Mouse (Mus musculus) midbrain, postnatal 0 days (tissue): ENCODE measurements around the gene Rps6ka2. TPM values are rescaled to one million over a fixed set of nuclear protein-coding genes. Genes with fewer than 3 reads are reported as not detected.

Source experiments
- ATAC-seq: fragments of 200-750 bp; cut with Nextera tagmentation; 2 replicates; pipeline ENCODE4 v1.8.0; 2017; ENCODE audit warnings: moderate number of reproducible peaks, mild to moderate bottlenecking, moderate TSS enrichment, moderate library complexity; ENCODE audit not compliant: low FRiP score
- DNase-seq: peaks from one replicate; pipeline ENCODE4 v3.0.0-alpha.2; 2015; ENCODE audit warnings: low spot score
- H3K27ac ChIP-seq: fragments of 300-500 bp; sonication (generic); 2 replicates; pipeline ENCODE4 v1.5.1; 2014; ENCODE audit warnings: low read depth, mild to moderate bottlenecking, low read length, mixed read lengths
- H3K27me3 ChIP-seq: fragments of 300-500 bp; sonication (generic); 2 replicates; pipeline ENCODE4 v1.6.1; 2014; ENCODE audit warnings: low read length, control low read depth, mixed read lengths; ENCODE audit not compliant: insufficient read depth
- H3K36me3 ChIP-seq: fragments of 300-500 bp; sonication (generic); 2 replicates; pipeline ENCODE4 v1.6.1; 2014; ENCODE audit warnings: low read length, control low read depth, mixed read lengths; ENCODE audit not compliant: insufficient read depth
- H3K4me1 ChIP-seq: fragments of 300-500 bp; sonication (generic); 2 replicates; pipeline ENCODE4 v1.6.1; 2014; ENCODE audit warnings: mild to moderate bottlenecking, control low read depth, antibody characterized with exemption, low read length, mixed read lengths; ENCODE audit not compliant: insufficient read depth
- H3K4me2 ChIP-seq: fragments of 300-500 bp; sonication (generic); 2 replicates; pipeline ENCODE4 v1.6.1; 2014; ENCODE audit warnings: low read depth, mild to moderate bottlenecking, low read length, mixed read lengths; ENCODE audit not compliant: poor library complexity, severe bottlenecking
- H3K4me3 ChIP-seq: fragments of 300-500 bp; sonication (generic); 2 replicates; pipeline ENCODE4 v1.5.1; 2014; ENCODE audit warnings: low read depth, mild to moderate bottlenecking, low read length, moderate library complexity
- H3K9ac ChIP-seq: fragments of 300-500 bp; sonication (generic); replicated peaks from 2 replicates; pipeline ENCODE4 v1.6.1; 2014; ENCODE audit warnings: mild to moderate bottlenecking, low read length, moderate library complexity, mixed read lengths; ENCODE audit not compliant: poor library complexity, severe bottlenecking
- H3K9me3 ChIP-seq: fragments of 300-500 bp; sonication (generic); 2 replicates; pipeline ENCODE4 v1.6.1; 2016; ENCODE audit warnings: low read length, control low read depth
- CTCF ChIP-seq: IDR thresholded peaks from 2 replicates; pipeline ENCODE4 v1.5.1; 2016; ENCODE audit warnings: antibody characterized with exemption, mild to moderate bottlenecking
- WGBS: fragments of 180-500 bp; shearing (Covaris S2); extraction: QIAGEN DNeasy Blood & Tissue Kit; methylation state at CpG from one replicate; pipeline ENCODE4 v1.1.7; 2014; 5-methylcytosine and 5-hydroxymethylcytosine counted together
- polyA plus RNA-seq: library from polyadenylated mRNA; unstranded; fragments of >200 nt; fragmentation: Nextera tagmentation; extraction: Ambion mirVana; gene quantifications from 2 replicates; pipeline ENCODE4 v1.2.1, GENCODE M21; 2015
- total RNA-seq: library from RNA; depleted of rRNA; stranded (reverse); fragments of >200 nt; gene quantifications from 2 replicates; pipeline ENCODE4 v1.2.3, GENCODE M21; 2014

Rps6ka2 gene
- total and polyA plus RNA-seq, 2 experiments from 2014 or later, result 16.8 to 34.2 TPM

DNA sequence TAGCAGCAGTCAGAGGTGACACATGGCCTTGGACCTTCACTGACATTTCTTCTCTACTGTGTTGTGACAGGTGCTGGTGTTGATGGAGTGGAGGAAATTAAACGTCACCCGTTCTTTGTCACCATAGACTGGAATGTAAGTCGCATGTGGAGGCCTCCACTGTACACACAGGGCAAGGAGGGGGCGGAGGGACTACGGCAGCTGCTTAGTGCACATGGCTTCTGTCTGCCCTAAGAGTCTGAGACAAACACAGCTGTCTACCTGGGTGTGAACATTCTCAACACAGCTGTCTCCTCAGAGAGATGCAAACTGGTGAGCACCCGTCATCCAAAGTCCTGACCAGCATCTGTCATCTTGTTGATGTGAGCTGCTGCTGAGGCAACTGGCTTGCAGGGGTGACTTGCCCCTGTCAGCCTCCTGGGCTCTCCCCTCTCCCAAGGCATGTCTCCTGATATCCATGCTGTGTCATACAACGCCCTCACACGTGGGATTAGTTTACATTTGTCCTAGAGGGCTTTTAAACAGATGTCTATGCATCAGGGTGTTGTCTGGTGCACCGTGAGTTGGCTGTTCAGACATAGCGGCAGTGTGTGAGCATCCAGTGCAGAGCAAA lies 101.7 kb downstream of the Rps6ka2 start:
- no peaks in the 10 kb centered on the region for H3K9me3 ChIP-seq
- TF ChIP-seq CTCF, result no peak
- H3K4me2 ChIP-seq, result no peak overlapping the region
- 73% methylated on average over 10 of the region's 10 CpGs for WGBS
- H3K27me3 ChIP-seq, result no peaks in the 10 kb centered on the region
- H3K9ac ChIP-seq, result no peak overlapping the region
- H3K36me3 ChIP-seq, result peaks cover 6% of the 10 kb centered on the region; the same call in 1 of the 2 replicates
- H3K4me1 ChIP-seq, result no peaks in the 10 kb centered on the region; the same call in 1 of the 2 replicates
- H3K27ac ChIP-seq, result no peak overlapping the region
- no peak for ATAC-seq
- no peak overlapping the region for H3K4me3 ChIP-seq
- DNase-seq, result no peak

DNA sequence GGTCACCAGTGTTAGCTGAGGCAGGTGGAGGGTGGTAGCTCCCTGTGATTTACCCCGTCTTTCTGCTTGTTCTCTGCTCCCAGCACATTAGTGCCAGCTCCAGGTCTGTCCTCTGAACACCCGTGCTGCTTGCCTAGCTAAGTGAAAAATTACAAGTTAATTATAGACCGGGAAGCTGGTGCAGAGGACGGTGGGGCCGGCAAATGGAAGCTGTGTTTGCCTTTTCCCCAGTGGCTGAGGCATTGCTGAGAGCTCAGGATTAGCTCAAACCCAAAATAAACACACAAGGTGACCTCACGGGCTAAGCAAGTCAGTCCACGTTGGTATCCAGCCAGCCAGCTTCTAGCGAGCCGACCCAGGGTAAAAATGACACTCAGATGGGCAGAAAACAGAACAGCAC lies 103.1 kb downstream of the Rps6ka2 start:
- Histone ChIP-seq H3K4me3 (no peak overlapping the region), H3K9ac (no peak overlapping the region), H3K9me3 (no peaks in the 10 kb centered on the region), H3K36me3 (peaks cover 11% of the 10 kb centered on the region; the same call in 1 of the 2 replicates), H3K4me2 (no peak overlapping the region), H3K4me1 (no peaks in the 10 kb centered on the region; the same call in 1 of the 2 replicates), H3K27me3 (no peaks in the 10 kb centered on the region), H3K27ac (no peak overlapping the region)
- no peak for ATAC-seq
- TF ChIP-seq CTCF, result no peak
- DNase-seq, result peak; percentile 40
- WGBS, result 62% methylated on average over 9 of the region's 9 CpGs

DNA sequence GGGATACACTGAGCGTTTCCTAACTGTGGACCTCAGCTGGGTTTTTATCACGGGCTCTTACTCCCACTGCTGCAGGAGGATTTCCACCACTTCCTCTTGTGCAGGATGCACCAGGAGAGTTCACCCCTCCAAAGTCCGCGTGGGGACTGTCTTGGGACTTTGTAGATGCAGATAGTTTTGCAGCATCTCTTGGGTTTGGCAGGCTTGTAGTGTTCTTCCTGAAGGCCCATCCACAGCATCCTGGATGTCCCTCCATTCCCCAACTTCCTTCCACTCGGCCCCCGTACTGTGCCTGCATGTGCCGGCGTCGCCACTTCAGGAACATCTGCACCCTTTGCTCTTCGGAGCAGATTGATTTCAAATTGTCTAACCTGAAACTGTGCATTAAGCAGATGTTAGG lies 103.9 kb downstream of the Rps6ka2 start:
- H3K36me3 ChIP-seq, result peaks cover 12% of the 10 kb centered on the region; the same call in 1 of the 2 replicates
- DNase-seq (no peak), ATAC-seq (no peak)
- no peaks in the 10 kb centered on the region for H3K27me3 ChIP-seq
- no peak overlapping the region for H3K27ac ChIP-seq
- H3K9ac ChIP-seq, result no peak overlapping the region
- WGBS, result 90% methylated on average over 10 of the region's 10 CpGs
- no peak overlapping the region for H3K4me2 ChIP-seq
- no peak overlapping the region for H3K4me3 ChIP-seq
- H3K4me1 ChIP-seq, result no peaks in the 10 kb centered on the region; the same call in 1 of the 2 replicates
- no peak for TF ChIP-seq CTCF
- no peaks in the 10 kb centered on the region for H3K9me3 ChIP-seq

DNA sequence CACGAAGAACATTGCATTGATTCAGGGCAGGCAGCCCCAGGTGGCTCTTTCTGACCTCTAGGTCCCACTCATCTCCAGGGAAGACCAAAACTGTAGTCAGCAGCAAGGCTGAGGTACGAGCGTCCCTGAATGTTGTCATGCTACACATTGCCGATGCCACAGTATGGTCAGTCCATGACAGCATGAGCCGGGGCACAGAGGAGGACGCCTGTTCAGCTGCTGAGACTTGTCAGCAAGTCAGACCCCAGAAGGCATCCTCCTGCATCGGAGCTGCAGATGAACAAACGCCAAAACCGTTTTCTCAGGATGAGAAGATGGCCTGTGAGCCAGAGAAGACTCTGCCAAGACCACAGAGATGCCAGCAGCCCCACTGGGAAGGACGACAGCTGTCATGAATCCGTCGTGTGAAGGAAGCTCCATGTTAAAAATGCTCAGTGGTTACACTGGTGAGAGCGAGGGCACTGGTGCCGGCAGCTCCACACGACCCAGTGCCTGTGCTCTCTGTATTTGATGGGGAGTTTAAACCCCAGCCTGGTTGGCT lies 108.9 kb downstream of the Rps6ka2 start:
- no peak for TF ChIP-seq CTCF
- Histone ChIP-seq H3K4me3 (no peak overlapping the region), H3K9ac (no peak overlapping the region), H3K36me3 (peaks cover 21% of the 10 kb centered on the region; the same call in 1 of the 2 replicates), H3K27me3 (no peaks in the 10 kb centered on the region), H3K9me3 (no peaks in the 10 kb centered on the region), H3K4me1 (no peaks in the 10 kb centered on the region), H3K4me2 (no peak overlapping the region), H3K27ac (no peak overlapping the region)
- 85% methylated on average over 15 of the region's 15 CpGs for WGBS
- peak; percentile 81 for DNase-seq
- no peak for ATAC-seq

DNA sequence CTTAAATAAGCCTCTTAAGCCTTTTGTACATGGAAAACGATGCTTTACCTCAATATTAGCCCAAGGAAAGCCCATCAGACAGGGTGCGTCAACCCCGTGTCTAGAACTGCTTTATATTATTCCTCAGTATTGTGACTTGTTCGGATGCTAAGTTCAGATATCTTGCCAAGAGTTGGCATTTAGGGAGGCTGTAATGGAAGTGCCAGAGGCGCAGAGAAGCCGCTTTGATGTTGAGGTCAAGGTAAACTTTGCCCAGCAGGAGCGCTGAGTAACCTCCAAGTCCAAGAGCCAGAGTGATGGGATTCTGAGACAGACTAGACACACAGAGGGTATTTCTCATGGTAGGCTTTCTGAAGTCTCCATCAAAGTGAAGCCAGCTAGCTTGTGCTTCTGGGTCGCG lies 109.3 kb downstream of the Rps6ka2 start:
- 84% methylated on average over 9 of the region's 9 CpGs for WGBS

DNA sequence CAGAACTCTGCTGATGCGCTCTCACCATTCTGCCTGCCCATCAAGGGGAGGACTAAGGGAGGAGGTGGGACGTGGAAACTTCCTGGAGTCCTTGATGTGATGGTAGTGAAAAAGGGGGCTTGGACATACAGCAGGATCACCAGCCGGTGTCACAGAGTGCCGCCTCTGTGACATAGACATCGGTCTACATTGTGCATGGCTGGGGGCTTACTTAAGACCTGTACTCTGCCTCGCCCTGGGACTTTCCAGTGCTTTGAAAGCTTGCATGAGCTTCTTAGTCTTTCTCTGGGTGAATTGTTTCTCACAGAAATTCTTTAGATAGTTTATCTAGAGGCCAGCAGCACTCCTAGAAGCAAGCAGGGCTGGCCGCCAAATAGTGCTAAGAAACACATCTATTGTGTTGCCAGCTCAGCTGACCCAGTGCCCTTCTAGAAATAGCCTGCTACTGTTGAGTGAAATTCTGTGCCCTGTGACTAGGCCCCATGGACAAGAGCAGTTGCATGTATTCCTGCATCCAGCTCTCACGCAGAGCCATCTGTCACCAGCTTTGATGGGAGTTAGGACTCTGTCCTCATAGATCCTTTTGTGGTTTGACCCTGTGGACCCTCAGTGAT lies 114.5 kb downstream of the Rps6ka2 start:
- 64% methylated on average over 8 of the region's 8 CpGs for WGBS
- Histone ChIP-seq H3K9me3 (no peaks in the 10 kb centered on the region), H3K27ac (no peak overlapping the region), H3K9ac (no peak overlapping the region), H3K4me3 (no peak overlapping the region), H3K36me3 (0 out of 2 replicates have a peak, but pooled peaks cover 14% of the 10 kb centered on the region), H3K4me2 (no peak overlapping the region), H3K27me3 (no peaks in the 10 kb centered on the region), H3K4me1 (no peaks in the 10 kb centered on the region)
- no peak for ATAC-seq
- no peak for TF ChIP-seq CTCF
- DNase-seq, result peak; percentile 70

More for the DNA sequence above, 109.3 kb downstream of the Rps6ka2 start:
- no peaks in the 10 kb centered on the region for H3K27me3 ChIP-seq
- no peak overlapping the region for H3K9ac ChIP-seq
- no peak for TF ChIP-seq CTCF
- H3K9me3 ChIP-seq, result no peaks in the 10 kb centered on the region
- no peak overlapping the region for H3K4me3 ChIP-seq
- no peak overlapping the region for H3K4me2 ChIP-seq
- no peak for DNase-seq
- H3K27ac ChIP-seq, result no peak overlapping the region
- no peaks in the 10 kb centered on the region for H3K4me1 ChIP-seq
- peaks cover 23% of the 10 kb centered on the region; the same call in 1 of the 2 replicates for H3K36me3 ChIP-seq
- no peak for ATAC-seq
